Mouse (Mus musculus) ES-E14 (cell line): ENCODE measurements around the gene Hsf2bp. TPM values are rescaled to one million over a fixed set of nuclear protein-coding genes. Genes with fewer than 3 reads are reported as not detected.
A peak's percentile ranks its signal among the peaks of the same experiment; 100 is the strongest.

Experiments used
- DNase-seq: peaks from one replicate; pipeline ENCODE4 v3.0.0-alpha.2; 2013; ENCODE audit warnings: low read depth, low spot score
- H3K27ac ChIP-seq: 2 replicates; pipeline ENCODE4 v1.5.1; 2012; ENCODE audit warnings: low read depth, mild to moderate bottlenecking, low read length, moderate library complexity, mixed read lengths; ENCODE audit not compliant: poor library complexity, insufficient read depth, severe bottlenecking
- H3K36me3 ChIP-seq: 2 replicates; pipeline ENCODE4 v1.6.1; 2012; ENCODE audit warnings: mild to moderate bottlenecking, low read length, moderate library complexity, mixed read lengths; ENCODE audit not compliant: control insufficient read depth, poor library complexity, insufficient read depth, severe bottlenecking
- H3K4me1 ChIP-seq, 2 experiments: fragments of 150-350 bp in 1 of 2; sonication (generic) in 1 of 2; 2 replicates each; pipeline ENCODE4 v1.6.1; 2012; ENCODE audit warnings: low read length in 2 of 2, mild to moderate bottlenecking in 1 of 2, mixed read lengths in 1 of 2; ENCODE audit not compliant: control insufficient read depth in 2 of 2, insufficient read depth in 2 of 2, poor library complexity in 1 of 2
- H3K4me3 ChIP-seq, 2 experiments: fragments of 150-350 bp in 1 of 2; sonication (generic) in 1 of 2; 2 replicates each; pipeline ENCODE4 v1.5.1; 2012; ENCODE audit warnings: low read length in 2 of 2, low read depth in 1 of 2, mild to moderate bottlenecking in 1 of 2, mixed read lengths in 1 of 2; ENCODE audit not compliant: insufficient read depth in 1 of 2, poor library complexity in 1 of 2, severe bottlenecking in 1 of 2
- H3K9ac ChIP-seq: 2 replicates; pipeline ENCODE4 v1.6.1; 2012; ENCODE audit warnings: low read depth, mild to moderate bottlenecking, low read length, mixed read lengths; ENCODE audit not compliant: poor library complexity, insufficient read depth, severe bottlenecking
- H3K9me3 ChIP-seq: fragments of 150-350 bp; sonication (generic); 2 replicates; pipeline ENCODE4 v1.6.1; 2012; ENCODE audit warnings: low read depth, mild to moderate bottlenecking, low read length; ENCODE audit not compliant: control insufficient read depth, insufficient read depth
- CHD2 ChIP-seq: IDR thresholded peaks from 2 replicates; pipeline ENCODE4 v1.6.1; 2014; ENCODE audit warnings: mild to moderate bottlenecking, low read depth, low read length, inconsistent platforms
- HCFC1 ChIP-seq: IDR thresholded peaks from 2 replicates; pipeline ENCODE4 v1.6.1; 2012; ENCODE audit warnings: low read length, inconsistent platforms, borderline replicate concordance; ENCODE audit not compliant: insufficient read depth
- MAFK ChIP-seq: IDR thresholded peaks from 2 replicates; pipeline ENCODE4 v1.6.1; 2014; ENCODE audit warnings: mild to moderate bottlenecking, low read depth, low read length, inconsistent platforms; ENCODE audit not compliant: insufficient read depth
- ZC3H11A ChIP-seq: IDR thresholded peaks from 2 replicates; pipeline ENCODE4 v1.6.1; 2012; ENCODE audit warnings: low read depth, mild to moderate bottlenecking, inconsistent platforms, low read length, borderline replicate concordance
- ZNF384 ChIP-seq: IDR thresholded peaks from 2 replicates; pipeline ENCODE4 v1.6.1; 2012; ENCODE audit warnings: low read depth, low read length, inconsistent platforms
- in situ Hi-C, 2 experiments: fragments of 600-800 bp; cut with MboI; formaldehyde crosslinking; loops; one replicate each; pipeline ENCODE4 v1.15.1; 2025; ENCODE audit warnings: low sequenced_read_pairs in 2 of 2, inconsistent platforms in 1 of 2; ENCODE audit not compliant: unreplicated experiment in 2 of 2
- total RNA-seq: library from RNA; depleted of rRNA; stranded (reverse); fragments of 300-350 nt; gene quantifications from 2 replicates; pipeline ENCODE4 v1.2.3, GENCODE M21; 2012

Hsf2bp gene
- total RNA-seq, 1 experiment: 44.7 TPM

GRCm38 (mm10) chr17:31935091-31935830 is 100.9 kb downstream of the Hsf2bp start:
- H3K36me3 ChIP-seq: peaks cover 2% of the 10 kb centered on the region; the same call in 1 of the 2 replicates
- no peaks in the 10 kb centered on the region for H3K9me3 ChIP-seq
- in situ Hi-C loops: no loop called here
- peaks cover 3 to 16% of the 10 kb centered on the region in 2 experiments; a peak in 2 of 4 replicates for H3K4me1 ChIP-seq
- no peak overlapping the region for H3K9ac ChIP-seq
- H3K27ac ChIP-seq: no peak overlapping the region
- no peak for DNase-seq
- H3K4me3 ChIP-seq: no peak overlapping the region
- TF ChIP-seq CHD2 (no peak), MAFK (no peak), HCFC1 (no peak), ZNF384 (no peak), ZC3H11A (no peak)

GRCm38 (mm10) chr17:31933956-31934355 is 102.2 kb downstream of the Hsf2bp start:
- no peak overlapping the region for H3K9ac ChIP-seq
- H3K9me3 ChIP-seq: no peaks in the 10 kb centered on the region
- TF ChIP-seq ZNF384: no peak
- no peak for DNase-seq
- no peak overlapping the region for H3K27ac ChIP-seq
- peaks cover 2% of the 10 kb centered on the region; the same call in 1 of the 2 replicates for H3K36me3 ChIP-seq
- in situ Hi-C loops: no loop called here
- H3K4me1 ChIP-seq: peaks cover 3 to 25% of the 10 kb centered on the region in 2 experiments; a peak in 2 of 4 replicates
- no peak overlapping the region for H3K4me3 ChIP-seq

- H3K4me1 ChIP-seq: peaks cover 3 to 23% of the 10 kb centered on the region in 2 experiments; a peak in 2 of 4 replicates
- H3K4me3 ChIP-seq: no peak overlapping the region
- TF ChIP-seq HCFC1: no peak
- TF ChIP-seq ZNF384: no peak
- no peak for TF ChIP-seq CHD2
- no peak for TF ChIP-seq MAFK
- no peak overlapping the region; the same call in 1 of the 2 replicates for H3K9ac ChIP-seq
- peak overlapping the region; percentile 2; the same call in 1 of the 2 replicates for H3K27ac ChIP-seq
- no peaks in the 10 kb centered on the region for H3K9me3 ChIP-seq
- peaks cover 2% of the 10 kb centered on the region; the same call in 1 of the 2 replicates for H3K36me3 ChIP-seq
- in situ Hi-C loops: no loop called here
- DNase-seq: no peak
Observed at GRCm38 (mm10) chr17:31931499-31931898, 104.7 kb downstream of the Hsf2bp start.

GRCm38 (mm10) chr17:31929844-31930715 is 106.1 kb downstream of the Hsf2bp start:
- no peaks in the 10 kb centered on the region for H3K9me3 ChIP-seq
- H3K4me1 ChIP-seq: peaks cover 3 to 23% of the 10 kb centered on the region in 2 experiments; a peak in 2 of 4 replicates
- no peak overlapping the region for H3K27ac ChIP-seq
- H3K36me3 ChIP-seq: peaks cover 2% of the 10 kb centered on the region; the same call in 1 of the 2 replicates
- H3K9ac ChIP-seq: no peak overlapping the region
- no peak for DNase-seq
- H3K4me3 ChIP-seq: 0 out of 4 replicates have a peak overlapping the region, but pooled peaks of 1 of the 2 experiments have one; percentile 1
- in situ Hi-C loops: no loop called here
- TF ChIP-seq CHD2: 0 out of 2 replicates have a peak, but pooled peaks have one; percentile 41
- TF ChIP-seq ZC3H11A: no peak
